Mouse (Mus musculus) MEL (cell line): ENCODE measurements around the gene Cage1. TPM values are rescaled to one million over a fixed set of nuclear protein-coding genes. Genes with fewer than 3 reads are reported as not detected.

Experiments used
- DNase-seq: peaks from one replicate; pipeline ENCODE4 v3.0.0; 2011; ENCODE audit warnings: low read depth, low spot score
- H3K27ac ChIP-seq: 2 replicates; pipeline ENCODE4 v1.5.1; 2012; ENCODE audit warnings: low read depth, mild to moderate bottlenecking, control low read depth, low read length, moderate library complexity; ENCODE audit not compliant: control insufficient read depth
- H3K27me3 ChIP-seq, 2 experiments: fragments of 150-350 bp in 1 of 2; sonication (generic) in 1 of 2; 2 replicates each; pipeline ENCODE4 v1.6.1; 2012; ENCODE audit warnings: low read length in 2 of 2, mild to moderate bottlenecking in 2 of 2, improper control_type of control experiment in 1 of 2, moderate library complexity in 1 of 2; ENCODE audit not compliant: insufficient read depth in 2 of 2, control insufficient read depth in 1 of 2
- H3K36me3 ChIP-seq, 2 experiments: 2 replicates each; pipeline ENCODE4 v1.6.1; 2012 to 2014; ENCODE audit warnings: low read length in 2 of 2, improper control_type of control experiment in 1 of 2, inconsistent platforms in 1 of 2, mild to moderate bottlenecking in 1 of 2; ENCODE audit not compliant: insufficient read depth in 2 of 2, control insufficient read depth in 1 of 2
- H3K4me1 ChIP-seq, 2 experiments: fragments of 150-350 bp in 1 of 2; sonication (generic) in 1 of 2; 2 replicates each; pipeline ENCODE4 v1.6.1; 2012; ENCODE audit warnings: low read length in 2 of 2, improper control_type of control experiment in 1 of 2, mild to moderate bottlenecking in 1 of 2; ENCODE audit not compliant: insufficient read depth in 2 of 2, control insufficient read depth in 1 of 2
- H3K4me3 ChIP-seq, 2 experiments: fragments of 150-350 bp in 1 of 2; sonication (generic) in 1 of 2; 2 replicates each; pipeline ENCODE4 v1.5.1; 2012; ENCODE audit warnings: low read depth in 2 of 2, low read length in 2 of 2, mild to moderate bottlenecking in 2 of 2, moderate library complexity in 2 of 2, control low read depth in 1 of 2, improper control_type of control experiment in 1 of 2; ENCODE audit not compliant: control insufficient read depth in 1 of 2, insufficient read depth in 1 of 2
- H3K79me2 ChIP-seq: 2 replicates; pipeline ENCODE4 v1.6.1; 2012; ENCODE audit warnings: mild to moderate bottlenecking, low read length, moderate library complexity; ENCODE audit not compliant: control insufficient read depth, poor library complexity, insufficient read depth
- H3K9ac ChIP-seq: 2 replicates; pipeline ENCODE4 v1.6.1; 2012; ENCODE audit warnings: low read depth, mild to moderate bottlenecking, control low read depth, low read length, moderate library complexity; ENCODE audit not compliant: control insufficient read depth, poor library complexity, severe bottlenecking
- H3K9me3 ChIP-seq: fragments of 150-350 bp; sonication (generic); replicated peaks from 2 replicates; pipeline ENCODE4 v1.6.1; 2012; ENCODE audit warnings: mild to moderate bottlenecking, low read length, improper control_type of control experiment, moderate library complexity; ENCODE audit not compliant: insufficient read depth
- BHLHE40 ChIP-seq: IDR thresholded peaks from 2 replicates; pipeline ENCODE4 v1.6.1; 2012; ENCODE audit warnings: low read depth, mild to moderate bottlenecking, inconsistent platforms, low read length, improper control_type of control experiment, borderline replicate concordance
- CHD1 ChIP-seq: IDR thresholded peaks from 2 replicates; pipeline ENCODE4 v1.6.1; 2012; ENCODE audit warnings: low read depth, mild to moderate bottlenecking, inconsistent platforms, low read length, improper control_type of control experiment
- CTCF ChIP-seq, 3 experiments: IDR thresholded peaks in 2 of 3; conservative IDR thresholded peaks in 1 of 3; 2 replicates each; pipeline ENCODE4 v1.5.1; 2011 to 2012; ENCODE audit warnings: low read length in 3 of 3, low read depth in 2 of 3, mild to moderate bottlenecking in 2 of 3, improper control_type of control experiment in 1 of 3, inconsistent platforms in 1 of 3, mixed read lengths in 1 of 3, moderate library complexity in 1 of 3; ENCODE audit not compliant: control insufficient read depth in 1 of 3, insufficient read depth in 1 of 3, poor library complexity in 1 of 3, severe bottlenecking in 1 of 3
- E2F4 ChIP-seq: IDR thresholded peaks from 2 replicates; pipeline ENCODE4 v1.6.1; 2011; ENCODE audit warnings: low read depth, low read length, improper control_type of control experiment, borderline replicate concordance
- ELF1 ChIP-seq: IDR thresholded peaks from 2 replicates; pipeline ENCODE4 v1.6.1; 2014; ENCODE audit warnings: low read depth, mild to moderate bottlenecking, inconsistent platforms, low read length, improper control_type of control experiment, moderate library complexity
- ETS1 ChIP-seq: IDR thresholded peaks from 2 replicates; pipeline ENCODE4 v1.6.1; 2012; ENCODE audit warnings: low read depth, mild to moderate bottlenecking, inconsistent platforms, low read length, improper control_type of control experiment, moderate library complexity
- GABPA ChIP-seq: IDR thresholded peaks from 2 replicates; pipeline ENCODE4 v1.6.1; 2012; ENCODE audit warnings: low read depth, mild to moderate bottlenecking, inconsistent platforms, low read length, improper control_type of control experiment, moderate library complexity
- GATA1 ChIP-seq: IDR thresholded peaks from 2 replicates; pipeline ENCODE4 v1.6.1; 2011; ENCODE audit warnings: low read depth, low read length, improper control_type of control experiment
- HCFC1 ChIP-seq: IDR thresholded peaks from 2 replicates; pipeline ENCODE4 v1.6.1; 2012; ENCODE audit warnings: low read depth, mild to moderate bottlenecking, inconsistent platforms, low read length, improper control_type of control experiment, moderate library complexity
- JUND ChIP-seq: IDR thresholded peaks from 2 replicates; pipeline ENCODE4 v1.6.1; 2011; ENCODE audit warnings: low read depth, mild to moderate bottlenecking, improper control_type of control experiment, low read length
- KAT2A ChIP-seq: conservative IDR thresholded peaks from 2 replicates; pipeline ENCODE4 v1.6.1; 2012; ENCODE audit warnings: low read depth, low read length, improper control_type of control experiment, inconsistent platforms
- MAFK ChIP-seq: IDR thresholded peaks from 2 replicates; pipeline ENCODE4 v1.6.1; 2011; ENCODE audit warnings: low read depth, mild to moderate bottlenecking, low read length, improper control_type of control experiment, borderline replicate concordance
- MEF2A ChIP-seq: IDR thresholded peaks from 2 replicates; pipeline ENCODE4 v1.6.1; 2014; ENCODE audit warnings: low read depth, mild to moderate bottlenecking, inconsistent platforms, low read length, improper control_type of control experiment; ENCODE audit not compliant: poor library complexity, insufficient replicate concordance, severe bottlenecking; ENCODE audit errors: extremely low read depth
- MXI1 ChIP-seq: IDR thresholded peaks from 2 replicates; pipeline ENCODE4 v1.6.1; 2011; ENCODE audit warnings: mild to moderate bottlenecking, low read depth, low read length, improper control_type of control experiment
- MYB ChIP-seq: IDR thresholded peaks from 2 replicates; pipeline ENCODE4 v1.6.1; 2011; ENCODE audit warnings: mild to moderate bottlenecking, low read depth, low read length, improper control_type of control experiment
- MYC ChIP-seq: IDR thresholded peaks from 2 replicates; pipeline ENCODE4 v1.6.1; 2011; ENCODE audit warnings: low read depth, mild to moderate bottlenecking, low read length, improper control_type of control experiment, moderate library complexity
- NELFE ChIP-seq: IDR thresholded peaks from 2 replicates; pipeline ENCODE4 v1.6.1; 2011; ENCODE audit warnings: low read depth, low read length, improper control_type of control experiment
- NRF1 ChIP-seq: IDR thresholded peaks from 2 replicates; pipeline ENCODE4 v1.6.1; 2014; ENCODE audit warnings: low read depth, mild to moderate bottlenecking, inconsistent platforms, low read length, improper control_type of control experiment, moderate library complexity; ENCODE audit not compliant: poor library complexity, insufficient read depth, severe bottlenecking
- POLR2A ChIP-seq, 2 experiments: IDR thresholded peaks; 2 replicates each; pipeline ENCODE4 v1.6.1; 2011 to 2012; ENCODE audit warnings: low read length in 2 of 2, mild to moderate bottlenecking in 2 of 2, control low read depth in 1 of 2, improper control_type of control experiment in 1 of 2, low read depth in 1 of 2, moderate library complexity in 1 of 2; ENCODE audit not compliant: control insufficient read depth in 1 of 2, insufficient read depth in 1 of 2, poor library complexity in 1 of 2
- POLR2AphosphoS2 ChIP-seq: IDR thresholded peaks from 2 replicates; pipeline ENCODE4 v1.6.1; 2011; ENCODE audit warnings: low read length, improper control_type of control experiment
- POLR2AphosphoS5 ChIP-seq: IDR thresholded peaks from 2 replicates; pipeline ENCODE4 v1.6.1; 2012; ENCODE audit warnings: low read depth, borderline replicate concordance, mild to moderate bottlenecking, inconsistent platforms, low read length, moderate library complexity, mixed read lengths
- RAD21 ChIP-seq: IDR thresholded peaks from 2 replicates; pipeline ENCODE4 v1.6.1; 2011; ENCODE audit warnings: mild to moderate bottlenecking, low read depth, low read length, improper control_type of control experiment
- RCOR1 ChIP-seq: IDR thresholded peaks from 2 replicates; pipeline ENCODE4 v1.6.1; 2012; ENCODE audit warnings: low read depth, mild to moderate bottlenecking, inconsistent platforms, low read length, improper control_type of control experiment
- SMC3 ChIP-seq: IDR thresholded peaks from 2 replicates; pipeline ENCODE4 v1.6.1; 2011; ENCODE audit warnings: low read depth, low read length, improper control_type of control experiment
- TBP ChIP-seq: IDR thresholded peaks from 2 replicates; pipeline ENCODE4 v1.8.0; 2011; ENCODE audit warnings: low read depth, low read length, improper control_type of control experiment
- UBTF ChIP-seq: IDR thresholded peaks from 2 replicates; pipeline ENCODE4 v1.6.1; 2012; ENCODE audit warnings: low read depth, mild to moderate bottlenecking, inconsistent platforms, low read length, improper control_type of control experiment, moderate library complexity, borderline replicate concordance; ENCODE audit not compliant: insufficient read depth
- USF1 ChIP-seq: IDR thresholded peaks from 2 replicates; pipeline ENCODE4 v1.6.1; 2014; ENCODE audit warnings: low read depth, mild to moderate bottlenecking, inconsistent platforms, low read length, improper control_type of control experiment, moderate library complexity
- USF2 ChIP-seq, 2 experiments: IDR thresholded peaks; 2 replicates each; pipeline ENCODE4 v1.6.1; 2011 to 2012; ENCODE audit warnings: improper control_type of control experiment in 2 of 2, low read length in 2 of 2, borderline replicate concordance in 1 of 2, inconsistent platforms in 1 of 2, low read depth in 1 of 2, mild to moderate bottlenecking in 1 of 2; ENCODE audit not compliant: insufficient read depth in 1 of 2
- ZC3H11A ChIP-seq: IDR thresholded peaks from 2 replicates; pipeline ENCODE4 v1.6.1; 2012; ENCODE audit warnings: low read depth, mild to moderate bottlenecking, inconsistent platforms, low read length, improper control_type of control experiment
- ZKSCAN1 ChIP-seq: IDR thresholded peaks from 2 replicates; pipeline ENCODE4 v1.6.1; 2012; ENCODE audit warnings: low read depth, mild to moderate bottlenecking, inconsistent platforms, low read length, improper control_type of control experiment, moderate library complexity
- polyA plus RNA-seq, 2 experiments: library from polyadenylated mRNA; stranded (reverse) in 1 of 2; unstranded in 1 of 2; fragments of >175 nt in 1 of 2; fragments of >200 nt in 1 of 2; gene quantifications; 2 replicates each; pipeline versions ENCODE4 v1.2.1 to v1.2.4; 2012; ENCODE audit warnings: low replicate concordance in 2 of 2, low read depth in 1 of 2; ENCODE audit not compliant: insufficient read length in 2 of 2, insufficient read depth in 1 of 2, missing spikeins in 1 of 2
- total RNA-seq: library from RNA; depleted of rRNA; stranded (reverse); fragments of 300-350 nt; gene quantifications from 2 replicates; pipeline ENCODE4 v1.2.3, GENCODE M21; 2012

Gene Cage1
- total and polyA plus RNA-seq, 3 experiments = 0.78 to 1.0 TPM; not detected in 1

GRCm38 (mm10) chr13:37959239-37959907, 77.5 kb downstream of the Cage1 start (continued):
- 0 out of 2 replicates have a peak, but pooled peaks have one; percentile 58 for TF ChIP-seq MEF2A
- TF ChIP-seq ZC3H11A = no peak
- TF ChIP-seq JUND = no peak
- TF ChIP-seq NELFE = peak; percentile 27; the same call in 1 of the 2 replicates
- no peak; a peak in 1 of 4 replicates for TF ChIP-seq POLR2A (IDR thresholded peaks at IDR 0.05; ENCODE audit: control insufficient read depth in 1 of 2, insufficient read depth in 1 of 2, low read depth in 1 of 2, low read length in 2 of 2, poor library complexity in 1 of 2)
- no peak for TF ChIP-seq E2F4

GRCm38 (mm10) chr13:37958498-37959238, 78.2 kb downstream of the Cage1 start:
- no peaks in the 10 kb centered on the region; the same call in 1 of the 2 replicates for H3K79me2 ChIP-seq
- peak overlapping the region; percentile 49 to 56 for H3K4me3 ChIP-seq
- peak; percentile 97 for DNase-seq
- H3K9ac ChIP-seq = peak overlapping the region; percentile 60
- peak overlapping the region; percentile 98 for H3K27ac ChIP-seq
- H3K27me3 ChIP-seq = no peaks in the 10 kb centered on the region
- H3K9me3 ChIP-seq = no peaks in the 10 kb centered on the region
- H3K4me1 ChIP-seq = peaks cover 15 to 38% of the 10 kb centered on the region in 2 experiments; a peak in 3 of 4 replicates
- H3K36me3 ChIP-seq = peaks cover 0 to 18% of the 10 kb centered on the region in 2 experiments; a peak in 2 of 4 replicates
- TF ChIP-seq GABPA = no peak
- no peak; the same call in 1 of the 2 replicates for TF ChIP-seq SMC3
- TF ChIP-seq MEF2A = 0 out of 2 replicates have a peak, but pooled peaks have one; percentile 36
- peak; percentile 97 for TF ChIP-seq GATA1
- peak; percentile 63; the same call in 1 of the 2 replicates for TF ChIP-seq HCFC1
- peak; percentile 89 for TF ChIP-seq RCOR1
- TF ChIP-seq USF1 = no peak
- no peak for TF ChIP-seq NRF1
- TF ChIP-seq POLR2AphosphoS2 = peak; percentile 48; the same call in 1 of the 2 replicates
- peak; percentile 88 for TF ChIP-seq ELF1
- peak; percentile 90 for TF ChIP-seq MYB
- TF ChIP-seq POLR2A (IDR thresholded peaks at IDR 0.05; ENCODE audit: control insufficient read depth in 1 of 2, insufficient read depth in 1 of 2, low read depth in 1 of 2, low read length in 2 of 2, poor library complexity in 1 of 2) = peak; percentile 74 to 84
- peak; percentile 94 for TF ChIP-seq TBP
- peak; percentile 44; the same call in 1 of the 2 replicates for TF ChIP-seq ZKSCAN1
- no peak for TF ChIP-seq UBTF
- no peak for TF ChIP-seq RAD21
- TF ChIP-seq KAT2A = peak; percentile 40
- TF ChIP-seq CTCF (IDR thresholded peaks at IDR 0.05 in 2 of 3, conservative IDR thresholded peaks at IDR 0.05 in 1 of 3; ENCODE audit: control insufficient read depth in 1 of 3, insufficient read depth in 1 of 3, low read depth in 2 of 3, low read length in 3 of 3, poor library complexity in 1 of 3, severe bottlenecking in 1 of 3) = no peak
- 0 out of 2 replicates have a peak, but pooled peaks have one; percentile 52 for TF ChIP-seq MAFK
- peak; percentile 75; the same call in 1 of the 2 replicates for TF ChIP-seq POLR2AphosphoS5
- peak; percentile 52; the same call in 1 of the 2 replicates for TF ChIP-seq MYC
- 0 out of 2 replicates have a peak, but pooled peaks have one; percentile 22 for TF ChIP-seq BHLHE40
- peak; percentile 94 for TF ChIP-seq ETS1
- 0 out of 2 replicates have a peak, but pooled peaks have one; percentile 69 for TF ChIP-seq CHD1
- TF ChIP-seq JUND = no peak
- no peak for TF ChIP-seq USF2 (IDR thresholded peaks at IDR 0.05; ENCODE audit: borderline replicate concordance in 1 of 2, insufficient read depth in 1 of 2, low read depth in 1 of 2, low read length in 2 of 2)
- TF ChIP-seq MXI1 = peak; percentile 50
